Mouse (Mus musculus): ENCODE data around the gene Rnasek.

GRCm38 (mm10) chr11:70254337-70254736, 14.7 kb upstream of the Rnasek start:
- no peak for TF ChIP-seq CTCF (IDR thresholded peaks at IDR 0.05; ENCODE audit: borderline replicate concordance, insufficient read depth, low read depth, low read length)
- no peak for TF ChIP-seq POLR2A (IDR thresholded peaks at IDR 0.05; ENCODE audit: borderline replicate concordance, insufficient read depth, low read length)
